Mouse (Mus musculus) T-cell, adult 2 months (primary cell): ENCODE results near the gene Eml4.

Experiments
- DNase-seq: peaks from one replicate; pipeline ENCODE4 v3.0.0; 2022; ENCODE audit warnings: low spot score

The Eml4 gene

GRCm38 (mm10) chr17:83344226-83344625 lies 6.5 kb upstream of the Eml4 start:
- no peak for DNase-seq

DNA sequence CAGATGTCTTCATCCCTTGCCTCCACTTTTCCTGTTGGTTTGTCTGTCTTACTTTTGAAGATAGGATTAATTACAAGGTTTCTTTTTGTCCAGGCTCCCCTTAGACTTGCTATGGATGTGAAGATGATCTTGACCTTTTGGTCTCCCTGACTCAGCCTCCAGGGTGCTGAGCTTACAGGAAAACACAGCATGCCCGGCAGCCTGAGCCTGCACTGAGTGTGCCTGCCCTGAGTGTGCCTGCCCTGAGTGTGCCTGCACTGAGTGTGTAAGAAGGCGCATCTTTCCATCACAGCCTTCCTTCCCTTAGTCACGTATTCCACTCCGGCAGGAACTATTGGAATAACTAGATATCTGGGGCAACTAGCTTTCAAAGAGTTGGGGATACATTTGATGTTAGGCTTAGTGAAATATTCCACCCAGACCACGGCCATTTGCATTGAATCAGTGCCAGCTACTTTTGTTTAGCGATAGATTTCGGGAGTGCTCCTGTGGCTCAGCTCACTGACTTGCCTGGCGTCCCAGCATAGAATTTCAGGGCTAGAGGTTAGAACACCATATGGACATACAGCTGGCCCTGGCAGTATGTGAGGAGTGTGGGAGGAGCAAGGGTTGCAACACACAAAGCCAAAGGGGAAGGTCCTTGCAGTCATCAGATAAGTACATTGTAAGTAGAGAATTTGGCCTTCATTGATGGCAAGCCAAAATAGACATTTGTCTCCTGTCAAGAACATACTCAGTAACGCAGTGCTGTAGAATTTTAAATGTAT lies 2.5 kb upstream of the Eml4 start:
- no peak for DNase-seq

- peak; percentile 17 for DNase-seq
These were observed 394 bp downstream of the Eml4 start for GRCm38 (mm10) chr17:83351119-83351531.

DNA sequence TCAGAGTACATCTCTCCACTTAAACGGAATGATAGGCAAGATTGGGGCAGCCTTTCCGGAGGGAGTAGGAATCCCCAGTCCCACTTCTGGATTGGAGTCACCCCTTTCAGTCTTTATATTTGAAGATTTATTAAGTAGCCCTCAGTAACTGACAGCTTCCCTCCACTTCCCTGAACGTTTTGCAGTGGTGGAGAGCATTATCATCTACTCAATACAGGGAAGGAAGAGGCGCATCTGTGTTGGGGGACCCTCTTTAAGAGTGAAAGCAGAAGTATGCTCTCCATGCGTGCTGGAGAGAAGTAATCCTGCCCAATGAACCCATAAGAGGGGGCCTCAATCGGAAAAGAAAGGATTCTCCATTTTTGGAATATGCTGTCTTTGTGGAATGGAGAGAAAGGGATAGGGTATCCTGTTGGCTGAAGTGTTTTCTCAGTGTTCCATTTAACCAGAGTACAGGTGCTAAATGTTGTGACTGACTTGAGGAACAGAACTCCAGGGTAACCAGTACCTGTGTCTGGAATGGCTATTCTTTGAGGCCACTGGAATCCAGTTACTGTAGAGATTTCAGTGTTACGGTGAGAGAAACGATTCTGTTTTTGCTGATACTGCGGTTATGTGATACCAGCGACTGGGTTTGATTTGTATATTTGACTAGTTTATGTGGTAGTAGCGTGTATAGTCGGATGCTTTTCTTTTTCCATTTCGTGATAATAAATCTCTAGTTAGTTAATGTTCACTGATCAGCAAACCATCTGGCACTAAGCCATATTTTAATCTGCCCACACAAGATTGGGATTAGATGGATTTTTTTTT lies 1.1 kb downstream of the Eml4 start:
- DNase-seq, result no peak

- no peak for DNase-seq
These were observed 1.7 kb downstream of the Eml4 start for GRCm38 (mm10) chr17:83352456-83352855.

DNA sequence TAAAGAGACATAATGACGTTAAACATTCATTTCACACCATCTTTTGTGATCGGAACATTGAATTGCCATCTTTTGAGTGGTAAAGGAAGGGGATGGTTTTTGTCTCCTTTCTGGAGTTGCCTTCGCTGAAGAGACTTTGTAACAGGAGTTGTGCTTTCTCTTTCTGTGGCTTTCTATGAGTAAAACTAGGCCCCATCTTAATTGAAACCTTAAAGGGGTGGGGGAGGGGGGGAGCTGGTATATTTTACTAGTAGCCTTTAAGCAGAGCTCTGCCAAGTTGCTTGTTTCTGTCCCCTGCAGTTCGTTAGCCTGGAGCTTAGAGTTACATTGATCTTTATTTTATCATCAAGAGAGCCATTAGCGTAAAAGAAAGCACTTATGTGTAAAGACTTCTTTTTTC lies 2.3 kb downstream of the Eml4 start:
- DNase-seq, result no peak

DNA sequence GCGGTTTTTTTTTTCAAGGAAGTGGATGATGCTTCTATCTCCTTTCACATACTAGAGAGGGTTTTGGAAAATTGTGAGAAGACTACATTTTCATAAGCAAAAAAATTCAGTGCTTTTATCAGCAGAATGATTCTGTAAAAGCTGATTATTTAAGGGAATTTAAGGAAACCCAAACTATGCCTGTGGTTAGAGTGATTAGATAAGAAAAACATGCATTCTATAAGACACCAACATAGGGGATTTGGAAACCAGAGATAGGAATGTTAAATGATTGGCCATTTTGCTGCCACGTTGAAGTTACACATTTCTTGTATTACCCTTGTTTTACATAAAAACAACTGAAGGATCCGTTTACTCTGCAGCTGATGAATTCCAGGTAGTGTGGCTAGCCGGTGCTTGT lies 2.7 kb downstream of the Eml4 start:
- no peak for DNase-seq

- no peak for DNase-seq
These were observed 4.8 kb downstream of the Eml4 start for GRCm38 (mm10) chr17:83355481-83355880.

DNA sequence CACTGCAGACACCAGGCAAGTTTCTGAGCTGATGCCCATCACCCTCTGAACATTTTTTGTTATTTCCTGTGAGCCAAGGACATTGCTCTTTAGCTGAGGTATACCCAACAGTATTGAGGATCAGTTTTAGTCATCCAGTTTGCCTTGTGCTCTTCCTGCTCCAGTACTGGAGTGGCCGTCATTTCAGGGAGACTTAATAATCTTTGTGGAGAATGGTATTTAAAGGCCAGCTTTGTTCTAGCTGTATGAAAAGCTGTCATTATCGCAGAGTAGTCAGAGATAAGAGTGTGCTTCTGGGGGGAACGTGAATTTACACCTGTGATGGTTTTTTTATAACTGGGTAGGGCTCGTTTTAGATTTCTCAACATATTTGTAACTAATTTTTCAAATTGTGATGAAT lies 9.2 kb downstream of the Eml4 start:
- DNase-seq, result no peak

GRCm38 (mm10) chr17:83360796-83361566 lies 10.2 kb downstream of the Eml4 start:
- no peak for DNase-seq

GRCm38 (mm10) chr17:83363081-83363480 lies 12.3 kb downstream of the Eml4 start:
- DNase-seq, result no peak

- no peak for DNase-seq
These were observed 13.6 kb downstream of the Eml4 start for GRCm38 (mm10) chr17:83364296-83364695.

DNA sequence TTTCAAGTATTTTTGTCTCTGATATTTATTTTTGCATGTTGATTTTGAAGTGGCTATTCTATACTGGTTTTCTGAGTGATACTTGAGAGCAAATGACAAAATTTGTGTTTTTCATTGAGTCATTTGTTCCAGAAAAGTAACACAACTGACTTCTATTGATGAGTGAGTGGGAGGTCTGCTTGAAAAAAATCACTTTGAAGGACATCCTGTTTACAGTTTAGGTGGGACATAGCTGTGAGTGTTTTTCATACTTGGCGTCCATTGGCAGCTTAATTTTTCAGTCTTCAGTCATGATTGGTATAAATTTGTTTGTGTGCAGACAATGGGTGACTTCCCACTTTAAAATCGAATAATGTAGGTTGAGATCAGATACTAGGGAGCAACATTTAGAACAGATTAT lies 14.4 kb downstream of the Eml4 start:
- DNase-seq, result no peak

- DNase-seq, result no peak
These were observed 15.1 kb downstream of the Eml4 start for GRCm38 (mm10) chr17:83365614-83366355.

- peak; percentile 20 for DNase-seq
These were observed 16.7 kb downstream of the Eml4 start for GRCm38 (mm10) chr17:83367387-83367786.

DNA sequence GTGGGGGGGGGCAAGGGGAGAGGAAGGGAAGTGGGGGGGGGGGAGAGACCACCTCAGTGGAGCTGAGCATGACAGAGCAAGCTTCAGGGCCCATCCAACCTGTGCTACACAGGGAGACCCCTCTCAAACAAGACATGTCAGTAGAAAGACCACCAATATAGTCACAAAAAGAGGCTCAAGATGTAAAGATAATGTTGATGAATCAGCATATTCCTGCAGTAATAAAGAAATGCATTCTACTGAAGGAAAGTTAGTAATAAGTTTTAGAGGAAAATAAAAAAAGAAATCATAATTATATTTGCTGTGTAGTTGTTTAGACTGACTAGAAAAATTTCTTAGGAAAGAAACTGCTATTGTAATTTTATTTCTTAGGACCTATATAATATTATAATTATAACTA lies 23.4 kb downstream of the Eml4 start:
- DNase-seq, result no peak

DNA sequence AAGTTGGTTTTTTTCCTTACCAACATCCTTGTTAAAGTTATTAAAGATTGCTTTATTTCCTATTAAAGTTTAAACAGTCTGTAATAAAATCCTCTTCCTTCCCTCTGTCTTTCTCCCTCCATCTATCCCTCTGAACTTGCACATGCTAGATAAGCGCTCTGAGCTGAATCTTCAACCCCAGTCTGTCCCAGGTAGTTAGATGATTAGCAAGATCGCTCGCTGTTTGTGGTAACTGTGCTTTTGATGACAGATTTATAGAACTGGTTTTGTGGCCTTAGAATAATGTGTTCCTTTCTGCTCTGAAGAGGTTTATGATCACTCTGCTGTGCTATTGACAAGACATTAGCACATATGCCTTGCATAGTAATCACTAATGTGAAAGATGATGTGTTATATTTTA lies 25.1 kb downstream of the Eml4 start:
- no peak for DNase-seq

DNA sequence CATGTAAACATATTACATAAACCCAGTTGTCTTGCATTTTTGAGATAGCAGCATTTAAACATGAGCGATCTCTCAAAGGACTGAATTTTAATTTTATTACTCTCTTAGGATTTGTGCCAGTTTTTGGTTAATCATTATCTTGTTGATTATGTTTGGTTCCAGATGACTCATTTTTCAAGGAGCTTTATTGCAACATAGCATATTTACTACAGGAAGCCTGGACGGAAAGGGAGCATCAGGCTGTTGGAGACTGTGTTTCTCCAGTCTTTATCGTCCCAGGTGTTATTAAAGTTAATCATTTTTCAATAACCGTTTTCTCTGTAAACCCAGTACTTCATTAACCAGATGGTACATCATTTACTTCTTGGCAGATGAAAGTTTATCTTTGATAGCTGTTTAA lies 26.1 kb downstream of the Eml4 start:
- no peak for DNase-seq

- DNase-seq, result no peak
These were observed 27.2 kb downstream of the Eml4 start for GRCm38 (mm10) chr17:83377755-83378443.

DNA sequence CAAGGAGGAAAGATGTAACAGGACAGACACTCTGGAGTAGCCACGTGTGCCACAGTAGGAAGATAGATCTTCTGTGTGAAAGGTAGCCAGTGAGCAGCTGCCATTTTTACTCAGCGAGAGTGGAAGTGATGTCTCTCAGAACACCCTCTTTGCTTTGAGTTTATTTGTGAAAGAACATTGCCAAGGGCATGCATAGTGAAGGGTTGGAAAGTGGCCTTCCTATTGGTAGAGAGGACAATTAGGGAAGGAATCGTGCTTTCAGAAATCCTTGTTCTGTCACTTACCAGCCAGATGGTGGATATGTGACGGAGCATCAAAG lies 27.7 kb downstream of the Eml4 start:
- DNase-seq, result no peak

DNA sequence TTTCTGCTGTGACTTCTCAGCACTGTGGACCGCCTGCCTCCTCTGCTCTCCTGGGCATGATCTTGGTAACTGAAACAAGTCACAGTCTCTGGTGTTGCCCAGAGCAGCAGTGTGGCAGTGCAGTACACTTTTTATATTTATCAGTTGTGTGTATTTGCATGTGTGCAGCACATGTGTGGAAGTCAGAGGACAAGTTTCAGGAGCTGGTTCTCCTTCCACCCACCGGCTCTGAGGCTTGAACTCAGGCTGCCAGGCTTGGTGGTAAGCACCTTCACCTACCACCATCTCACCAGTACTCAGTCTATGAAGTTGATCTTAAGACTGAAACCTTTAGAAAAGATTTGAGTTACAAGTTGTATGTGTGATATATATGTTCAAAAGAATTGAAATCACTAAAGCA lies 28.6 kb downstream of the Eml4 start:
- no peak for DNase-seq

- no peak for DNase-seq
These were observed 29.1 kb downstream of the Eml4 start for GRCm38 (mm10) chr17:83379791-83380190.
